9 mouse cellular contexts compared by ENCODE assay signal in the genomic region with DNA sequence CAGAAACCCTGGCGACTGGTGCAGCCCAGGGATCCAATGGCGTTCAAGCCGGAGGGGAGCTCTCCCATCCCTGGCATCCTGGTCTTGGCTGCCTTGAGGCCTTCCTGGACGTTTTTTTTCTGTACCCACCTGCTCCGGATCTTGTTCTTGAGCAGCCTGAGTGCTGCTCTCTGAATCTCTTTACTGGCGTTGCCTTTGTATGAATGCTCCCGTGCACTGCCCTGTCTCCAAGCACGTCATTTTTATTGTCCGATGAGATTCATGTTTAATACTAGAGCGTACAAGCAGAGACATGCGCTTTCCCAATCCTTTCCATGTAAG. TPM values are rescaled to one million over a fixed set of nuclear protein-coding genes. Genes with fewer than 3 reads are reported as not detected.
DNase-seq lines count a peak whose midpoint lies in the region; ATAC-seq lines count a peak whose summit lies in the region.
"Had no signal": no experiment of that assay in that cellular context is flagged by ENCODE, and none has a peak within 500 bp of the region (broad histone marks: within the 10 kb centered on the region; RNA-seq: fewer than 3 reads in every experiment).

No protein-coding gene starts in this region.

- H3K36me3 ChIP-seq in heart, embryonic 12.5 days = no peaks in the 10 kb centered on the region
- H3K36me3 ChIP-seq in forebrain, embryonic 11.5 days (ENCODE audit: control insufficient read depth, insufficient read depth, low read length) = no peaks in the 10 kb centered on the region
- no peaks in the 10 kb centered on the region for H3K36me3 ChIP-seq in liver, embryonic 12.5 days
- H3K36me3 ChIP-seq: G1E had no signal

- peak overlapping the region; percentile 75 for H3K9ac ChIP-seq in heart, embryonic 12.5 days
- peak overlapping the region; percentile 59 for H3K9ac ChIP-seq in forebrain, embryonic 11.5 days (ENCODE audit: low read length)
- peak overlapping the region; percentile 74 for H3K9ac ChIP-seq in liver, embryonic 12.5 days

- peaks cover 17% of the 10 kb centered on the region for H3K27me3 ChIP-seq in heart, embryonic 12.5 days (replicated peaks)
- H3K27me3 ChIP-seq in forebrain, embryonic 11.5 days (ENCODE audit: control insufficient read depth, insufficient read depth, low read length) = peaks cover 8% of the 10 kb centered on the region
- peaks cover 16% of the 10 kb centered on the region for H3K27me3 ChIP-seq in liver, embryonic 12.5 days (replicated peaks)

- intact Hi-C loops in heart, postnatal 14 days (cut with DNase I) = loop anchor here (5.0 kb wide), 2 partner anchors 66 to 189 kb away; no protein-coding TSS in a partner anchor

- H3K4me3 ChIP-seq in heart, embryonic 12.5 days = peak overlapping the region; percentile 88
- peak overlapping the region; percentile 75 for H3K4me3 ChIP-seq in forebrain, embryonic 11.5 days (ENCODE audit: low read depth, low read length)
- peak overlapping the region; percentile 74 for H3K4me3 ChIP-seq in liver, embryonic 12.5 days

- no peaks in the 10 kb centered on the region for H3K9me3 ChIP-seq in heart, embryonic 12.5 days (replicated peaks)
- no peaks in the 10 kb centered on the region for H3K9me3 ChIP-seq in forebrain, embryonic 11.5 days (ENCODE audit: control insufficient read depth, low read length)
- H3K9me3 ChIP-seq in liver, embryonic 12.5 days (replicated peaks) = no peaks in the 10 kb centered on the region

- no peak for DNase-seq in heart, postnatal 14 days
- DNase-seq in forebrain, embryonic 11.5 days (ENCODE audit: low spot score) = no peak
- no peak for DNase-seq in natural killer cell, adult 2 months (ENCODE audit: low spot score in 2 of 2)
- DNase-seq in right cerebral cortex, adult 2 months (ENCODE audit: low spot score in 2 of 2) = no peak
- DNase-seq in kidney, postnatal 36 days = no peak

- ATAC-seq in heart, embryonic 12.5 days (ENCODE audit: insufficient number of reproducible peaks, low FRiP score) = no peak
- peak; percentile 40 for ATAC-seq in CD4-positive, CD25-positive, alpha-beta regulatory T cell, adult 4 months
- ATAC-seq in forebrain, embryonic 11.5 days (replicated peaks; ENCODE audit: low FRiP score) = no peak; the same call in 1 of the 2 replicates
- no peak; the same call in 1 of the 2 replicates for ATAC-seq in liver, embryonic 12.5 days

- H3K27ac ChIP-seq in heart, embryonic 12.5 days (ENCODE audit: poor library complexity, severe bottlenecking) = no peak overlapping the region
- no peak overlapping the region for H3K27ac ChIP-seq in forebrain, embryonic 11.5 days (ENCODE audit: low read depth, low read length)
- H3K27ac ChIP-seq in liver, embryonic 12.5 days = no peak overlapping the region

- WGBS in heart, embryonic 12.5 days = 12% methylated on average over 11 of the region's 11 CpGs
- 5% methylated on average over 10 of the region's 11 CpGs for WGBS in forebrain, embryonic 11.5 days
- WGBS in liver, embryonic 12.5 days (ENCODE audit: insufficient replicate concordance) = 17% methylated on average over 11 of the region's 11 CpGs

- H3K4me1 ChIP-seq in heart, embryonic 12.5 days (replicated peaks) = no peaks in the 10 kb centered on the region
- H3K4me1 ChIP-seq in forebrain, embryonic 11.5 days (replicated peaks; ENCODE audit: control insufficient read depth, insufficient read depth, low read length) = peaks cover 3% of the 10 kb centered on the region
- peaks cover 12% of the 10 kb centered on the region for H3K4me1 ChIP-seq in liver, embryonic 12.5 days

- peak overlapping the region; percentile 93 for H3K4me2 ChIP-seq in heart, embryonic 12.5 days
- peak overlapping the region; percentile 89 for H3K4me2 ChIP-seq in forebrain, embryonic 11.5 days (ENCODE audit: low read depth, low read length, severe bottlenecking)
- peak overlapping the region; percentile 95 for H3K4me2 ChIP-seq in liver, embryonic 12.5 days

RNA-seq across cellular contexts. Expression of gene Ifne, which starts 58.7 kb away (rescaled TPM):
- polyA plus RNA-seq in heart, embryonic 12.5 days (2016; fragmentation: Nextera tagmentation; extraction: Ambion mirVana) = not detected in 2 replicates
- total RNA-seq in heart, postnatal 14 days (2021) = not detected
- polyA plus RNA-seq in CD4-positive, CD25-positive, alpha-beta regulatory T cell, adult 4 months (2017; shearing (Covaris generic)) = not detected
- not detected in 2 replicates for polyA plus RNA-seq in forebrain, embryonic 11.5 days (2014; fragmentation: Nextera tagmentation; extraction: Ambion mirVana)
- polyA plus RNA-seq in liver, embryonic 12.5 days (2016; fragmentation: Nextera tagmentation; extraction: Ambion mirVana) = not detected in 2 replicates
- total RNA-seq: G1E had no signal
- polyA plus RNA-seq: G1E had no signal
